11 mouse cellular contexts compared by ENCODE assay signal in genomic region chr3:157215937-157216719, GRCm38 (mm10).
DNase-seq lines count a peak whose midpoint lies in the region; ATAC-seq lines count a peak whose summit lies in the region.
"Had no signal": no experiment of that assay in that cellular context is flagged by ENCODE, and none has a peak within 500 bp of the region (broad histone marks: within the 10 kb centered on the region; RNA-seq: fewer than 3 reads in every experiment).

No protein-coding gene starts in this region.

- no peaks in the 10 kb centered on the region for H3K9me3 ChIP-seq in forebrain, embryonic 12.5 days
- H3K9me3 ChIP-seq in midbrain, embryonic 15.5 days = no peaks in the 10 kb centered on the region
- H3K9me3 ChIP-seq: megakaryocyte, embryonic 14.5 days had no signal

- peaks cover 26% of the 10 kb centered on the region for H3K4me1 ChIP-seq in forebrain, embryonic 12.5 days
- peaks cover 23% of the 10 kb centered on the region for H3K4me1 ChIP-seq in midbrain, embryonic 15.5 days
- H3K4me1 ChIP-seq: megakaryocyte, embryonic 14.5 days had no signal

- WGBS in forebrain, embryonic 12.5 days = 37% methylated on average over 5 of the region's 5 CpGs
- 42% methylated on average over 5 of the region's 5 CpGs for WGBS in midbrain, embryonic 15.5 days

- peak; percentile 69 for ATAC-seq in forebrain, embryonic 12.5 days (ENCODE audit: low FRiP score)
- ATAC-seq in midbrain, embryonic 15.5 days (replicated peaks) = peak; percentile 56

- H3K4me3 ChIP-seq in forebrain, embryonic 12.5 days (replicated peaks) = no peak overlapping the region
- no peak overlapping the region for H3K4me3 ChIP-seq in midbrain, embryonic 15.5 days

- no peak overlapping the region for H3K4me2 ChIP-seq in forebrain, embryonic 12.5 days
- no peak overlapping the region for H3K4me2 ChIP-seq in midbrain, embryonic 15.5 days

- H3K36me3 ChIP-seq in forebrain, embryonic 12.5 days (replicated peaks) = no peaks in the 10 kb centered on the region
- no peaks in the 10 kb centered on the region for H3K36me3 ChIP-seq in midbrain, embryonic 15.5 days (replicated peaks)
- H3K36me3 ChIP-seq: G1E had no signal

- H3K9ac ChIP-seq in forebrain, embryonic 12.5 days = no peak overlapping the region
- H3K9ac ChIP-seq in midbrain, embryonic 15.5 days = no peak overlapping the region

- DNase-seq in kidney, postnatal 4 days = peak; percentile 13 to 21
- no peak for DNase-seq in kidney, adult 11 months
- DNase-seq in embryo, embryonic 10.5 days (ENCODE audit: low spot score) = peak; percentile 32
- DNase-seq in ovary, postnatal 36 days (ENCODE audit: low spot score) = no peak
- DNase-seq in left cerebral cortex, adult 11 months (ENCODE audit: low spot score) = no peak
- DNase-seq: adrenal gland, postnatal 14 days; thymus, adult 2 months had no signal

- H3K27ac ChIP-seq in forebrain, embryonic 12.5 days = peak overlapping the region; percentile 53; the same call in 1 of the 2 replicates
- peak overlapping the region; percentile 68 for H3K27ac ChIP-seq in midbrain, embryonic 15.5 days

- no peaks in the 10 kb centered on the region for H3K27me3 ChIP-seq in forebrain, embryonic 12.5 days
- no peaks in the 10 kb centered on the region for H3K27me3 ChIP-seq in midbrain, embryonic 15.5 days (replicated peaks)

Comparison
In these comparisons a context has a peak if more than half of its experiments do, and no peak if none do; other contexts are left out.
1. DNase-seq: peak in kidney, postnatal 4 days (2 of 2) and embryo, embryonic 10.5 days (single experiment); none in kidney, adult 11 months (single experiment), ovary, postnatal 36 days (single experiment) and left cerebral cortex, adult 11 months (single experiment).